Mouse (Mus musculus) lung, embryonic 14.5 days (tissue): ENCODE results near the gene Fbf1. TPM values are rescaled to one million over a fixed set of nuclear protein-coding genes. Genes with fewer than 3 reads are reported as not detected.
"Not testable (repeated sequence)": the region's sequence is repeated elsewhere in the genome, so short reads cannot be mapped to it uniquely, and the experiment has no call there.

Experiments
- ATAC-seq: fragments of 200-750 bp; cut with Nextera tagmentation; 2 replicates; pipeline ENCODE4 v1.8.0; 2017; ENCODE audit warnings: mild to moderate bottlenecking, moderate TSS enrichment, moderate library complexity; ENCODE audit not compliant: insufficient read depth
- DNase-seq: peaks from one replicate; pipeline ENCODE4 v3.0.0-alpha.2; 2015
- H3K27ac ChIP-seq: fragments of 300-500 bp; sonication (generic); 2 replicates; pipeline ENCODE4 v1.5.1; 2014; ENCODE audit warnings: low read depth, mild to moderate bottlenecking, moderate library complexity
- H3K27me3 ChIP-seq: fragments of 300-500 bp; sonication (generic); 2 replicates; pipeline ENCODE4 v1.6.1; 2014; ENCODE audit warnings: low read length, control low read depth; ENCODE audit not compliant: insufficient read depth
- H3K36me3 ChIP-seq: fragments of 300-500 bp; sonication (generic); 2 replicates; pipeline ENCODE4 v1.6.1; 2014; ENCODE audit warnings: control low read depth; ENCODE audit not compliant: insufficient read depth
- H3K4me1 ChIP-seq: fragments of 300-500 bp; sonication (generic); 2 replicates; pipeline ENCODE4 v1.6.1; 2014; ENCODE audit warnings: antibody characterized with exemption, control low read depth; ENCODE audit not compliant: insufficient read depth
- H3K4me2 ChIP-seq: fragments of 300-500 bp; sonication (generic); 2 replicates; pipeline ENCODE4 v1.6.1; 2014; ENCODE audit warnings: mild to moderate bottlenecking
- H3K4me3 ChIP-seq: fragments of 300-500 bp; sonication (generic); 2 replicates; pipeline ENCODE4 v1.5.1; 2014; ENCODE audit warnings: low read depth, low read length
- H3K9ac ChIP-seq: fragments of 300-500 bp; sonication (generic); 2 replicates; pipeline ENCODE4 v1.6.1; 2014
- H3K9me3 ChIP-seq: fragments of 300-500 bp; sonication (generic); 2 replicates; pipeline ENCODE4 v1.6.1; 2016; ENCODE audit warnings: low read depth, low read length, control low read depth
- CTCF ChIP-seq: IDR thresholded peaks from 2 replicates; pipeline ENCODE4 v1.5.1; 2016; ENCODE audit warnings: antibody characterized with exemption, low read depth
- WGBS: fragments of 180-500 bp; shearing (Covaris S2); extraction: QIAGEN DNeasy Blood & Tissue Kit; methylation state at CpG from one replicate; pipeline ENCODE4 v1.1.7; 2014; 5-methylcytosine and 5-hydroxymethylcytosine counted together
- polyA plus RNA-seq: library from polyadenylated mRNA; unstranded; fragments of >200 nt; fragmentation: Nextera tagmentation; extraction: Ambion mirVana; gene quantifications from 2 replicates; pipeline ENCODE4 v1.2.1, GENCODE M21; 2014

Fbf1 gene
- polyA plus RNA-seq, 1 experiment from 2014 or later = 35.2 TPM

- peaks cover 36% of the 10 kb centered on the region for H3K36me3 ChIP-seq
- H3K4me1 ChIP-seq = peaks cover 11% of the 10 kb centered on the region
- no peak for DNase-seq
- H3K4me2 ChIP-seq = peak overlapping the region; percentile 79
- WGBS = 81% methylated on average over 9 of the region's 9 CpGs
- H3K9me3 ChIP-seq = no peaks in the 10 kb centered on the region
- no peak for ATAC-seq
- no peak overlapping the region for H3K9ac ChIP-seq
- no peaks in the 10 kb centered on the region for H3K27me3 ChIP-seq
- no peak overlapping the region for H3K27ac ChIP-seq
- no peak for TF ChIP-seq CTCF
- H3K4me3 ChIP-seq = no peak overlapping the region
Observed at GRCm38 (mm10) chr11:116129091-116129790, 38.7 kb downstream of the Fbf1 start.

GRCm38 (mm10) chr11:116127986-116128385, 40.0 kb downstream of the Fbf1 start:
- H3K9ac ChIP-seq = no peak overlapping the region
- no peaks in the 10 kb centered on the region for H3K27me3 ChIP-seq
- peaks cover 11% of the 10 kb centered on the region for H3K4me1 ChIP-seq
- no peak overlapping the region for H3K4me3 ChIP-seq
- WGBS = 71% methylated on average over 9 of the region's 9 CpGs
- H3K9me3 ChIP-seq = no peaks in the 10 kb centered on the region
- peak overlapping the region; percentile 57 for H3K4me2 ChIP-seq
- H3K27ac ChIP-seq = peak overlapping the region; percentile 61; the same call in 1 of the 2 replicates
- no peak for DNase-seq
- peaks cover 24% of the 10 kb centered on the region for H3K36me3 ChIP-seq
- no peak for ATAC-seq
- no peak for TF ChIP-seq CTCF

- WGBS = 21% methylated on average over 23 of the region's 23 CpGs
- peak; percentile 85 for DNase-seq
Observed at GRCm38 (mm10) chr11:116127156-116127980, 40.6 kb downstream of the Fbf1 start, which contains the start of gene Trim47. Gene Trim47, minus strand, starts transcription at chr11:116127210.

GRCm38 (mm10) chr11:116126261-116126660, 41.7 kb downstream of the Fbf1 start:
- Histone ChIP-seq H3K4me3 (no peak overlapping the region), H3K4me2 (no peak overlapping the region), H3K9ac (no peak overlapping the region), H3K27ac (no peak overlapping the region), H3K36me3 (peaks cover 17% of the 10 kb centered on the region), H3K4me1 (peaks cover 11% of the 10 kb centered on the region), H3K27me3 (no peaks in the 10 kb centered on the region), H3K9me3 (no peaks in the 10 kb centered on the region)
- TF ChIP-seq CTCF = no peak
- DNase-seq (no peak), ATAC-seq (no peak)
- 92% methylated on average over 15 of the region's 15 CpGs for WGBS

More at GRCm38 (mm10) chr11:116127156-116127980, 40.6 kb downstream of the Fbf1 start, which contains the start of gene Trim47:
- Histone ChIP-seq H3K27ac (peak within 1 kb of the TSS; percentile 61; the same call in 1 of the 2 replicates), H3K4me2 (peak within 1 kb of the TSS; percentile 57), H3K27me3 (no peaks in the 10 kb centered on the region), H3K9me3 (no peaks in the 10 kb centered on the region), H3K4me1 (peaks cover 11% of the 10 kb centered on the region), H3K9ac (peak within 1 kb of the TSS; percentile 44; the same call in 1 of the 2 replicates), H3K36me3 (peaks cover 26% of the 10 kb centered on the region), H3K4me3 (peak within 1 kb of the TSS; percentile 9; the same call in 1 of the 2 replicates)
- peak; percentile 61 for ATAC-seq
- TF ChIP-seq CTCF = no peak

- not testable (repeated sequence) for H3K9me3 ChIP-seq, H3K27ac ChIP-seq, DNase-seq, H3K4me3 ChIP-seq, H3K9ac ChIP-seq, H3K27me3 ChIP-seq, H3K4me1 ChIP-seq, H3K4me2 ChIP-seq, ATAC-seq
- H3K36me3 ChIP-seq = peaks cover 16% of the 10 kb centered on the region
- WGBS = 91% methylated on average over 8 of the region's 8 CpGs
Observed at GRCm38 (mm10) chr11:116121731-116122245, 46.2 kb downstream of the Fbf1 start.

GRCm38 (mm10) chr11:116117819-116118218, 50.1 kb downstream of the Fbf1 start:
- Histone ChIP-seq H3K4me3 (no peak overlapping the region), H3K4me1 (no peaks in the 10 kb centered on the region), H3K27ac (no peak overlapping the region), H3K4me2 (no peak overlapping the region), H3K27me3 (no peaks in the 10 kb centered on the region), H3K36me3 (peaks cover 4% of the 10 kb centered on the region), H3K9me3 (no peaks in the 10 kb centered on the region), H3K9ac (no peak overlapping the region)
- TF ChIP-seq CTCF = peak; percentile 34; the same call in 1 of the 2 replicates
- DNase-seq = no peak
- ATAC-seq = no peak

- H3K9me3 ChIP-seq = no peaks in the 10 kb centered on the region
- no peaks in the 10 kb centered on the region for H3K4me1 ChIP-seq
- H3K27me3 ChIP-seq = no peaks in the 10 kb centered on the region
- no peak for ATAC-seq
- H3K36me3 ChIP-seq = no peaks in the 10 kb centered on the region
- H3K4me3 ChIP-seq = no peak overlapping the region
- no peak overlapping the region for H3K4me2 ChIP-seq
- H3K27ac ChIP-seq = no peak overlapping the region
- TF ChIP-seq CTCF = no peak
- DNase-seq = no peak
- WGBS = 70% methylated on average over 12 of the region's 12 CpGs
- H3K9ac ChIP-seq = no peak overlapping the region
Observed at GRCm38 (mm10) chr11:116117241-116117640, 50.7 kb downstream of the Fbf1 start.
